ENCODE assay signal across 9 mouse cellular contexts in genomic region chr14:25710073-25710472, GRCm38 (mm10). TPM values are rescaled to one million over a fixed set of nuclear protein-coding genes. Genes with fewer than 3 reads are reported as not detected.
DNase-seq lines count a peak whose midpoint lies in the region; ATAC-seq and TF ChIP-seq lines count a peak whose summit lies in the region.
"Had no signal": no experiment of that assay in that cellular context is flagged by ENCODE, and none has a peak within 500 bp of the region (broad histone marks: within the 10 kb centered on the region; RNA-seq: fewer than 3 reads in every experiment).

No protein-coding gene starts in this region.

- TF ChIP-seq CTCF in liver, embryonic 14.5 days (IDR thresholded peaks at IDR 0.05; ENCODE audit: low read depth): no peak

- intact Hi-C loops in left cerebral cortex, postnatal 4 days (cut with DNase I): loop anchor here (10.0 kb wide), 1 partner anchor 105 kb away; no protein-coding TSS in a partner anchor

- peak; percentile 41; the same call in 1 of the 2 replicates for ATAC-seq in heart, embryonic 12.5 days (ENCODE audit: insufficient number of reproducible peaks, low FRiP score)
- ATAC-seq in liver, embryonic 14.5 days (ENCODE audit: insufficient read depth): peak; percentile 65

- peaks cover 16% of the 10 kb centered on the region for H3K36me3 ChIP-seq in heart, embryonic 12.5 days
- H3K36me3 ChIP-seq in liver, embryonic 14.5 days (replicated peaks; ENCODE audit: control insufficient read depth, insufficient read depth, low read depth): no peaks in the 10 kb centered on the region

- H3K4me1 ChIP-seq in heart, embryonic 12.5 days (replicated peaks): peaks cover 59% of the 10 kb centered on the region
- H3K4me1 ChIP-seq in liver, embryonic 14.5 days (replicated peaks; ENCODE audit: control insufficient read depth in 2 of 2, insufficient read depth in 2 of 2, low read length in 1 of 2): peaks cover 8 to 38% of the 10 kb centered on the region in 2 experiments

- peak overlapping the region; percentile 80 for H3K27ac ChIP-seq in heart, embryonic 12.5 days (ENCODE audit: poor library complexity, severe bottlenecking)
- H3K27ac ChIP-seq in liver, embryonic 14.5 days: no peak overlapping the region
- H3K27ac ChIP-seq: left cerebral cortex, adult 2 months had no signal

- peak; percentile 43 for DNase-seq in ovary, postnatal 36 days (ENCODE audit: low spot score)
- no peak for DNase-seq in ovary, adult 18-20 months (ENCODE audit: low spot score)
- DNase-seq in liver, embryonic 14.5 days (ENCODE audit: low read depth in 3 of 3, low spot score in 3 of 3): no peak
- no peak for DNase-seq in left cerebral cortex, postnatal 4 days
- DNase-seq in T-cell, adult 2 months (ENCODE audit: low spot score): no peak
- DNase-seq in spleen, adult 18-20 months: no peak
- DNase-seq: cerebellum, postnatal 14 days had no signal

- H3K4me2 ChIP-seq in heart, embryonic 12.5 days: no peak overlapping the region
- H3K4me2 ChIP-seq in liver, embryonic 14.5 days (ENCODE audit: low read depth): peak overlapping the region; percentile 2; the same call in 1 of the 2 replicates

- H3K27me3 ChIP-seq in heart, embryonic 12.5 days (replicated peaks): no peaks in the 10 kb centered on the region
- no peaks in the 10 kb centered on the region for H3K27me3 ChIP-seq in liver, embryonic 14.5 days (ENCODE audit: control insufficient read depth, insufficient read depth, low read length)

- no peaks in the 10 kb centered on the region for H3K9me3 ChIP-seq in heart, embryonic 12.5 days (replicated peaks)
- no peaks in the 10 kb centered on the region for H3K9me3 ChIP-seq in liver, embryonic 14.5 days (ENCODE audit: control insufficient read depth, low read length)

- WGBS in heart, embryonic 12.5 days: 18% methylated on average over 4 of the region's 4 CpGs
- WGBS in liver, embryonic 14.5 days (ENCODE audit: insufficient replicate concordance): 20% methylated on average over 4 of the region's 4 CpGs

- H3K9ac ChIP-seq in heart, embryonic 12.5 days: no peak overlapping the region
- H3K9ac ChIP-seq in liver, embryonic 14.5 days (replicated peaks): no peak overlapping the region

- H3K4me3 ChIP-seq in heart, embryonic 12.5 days: no peak overlapping the region
- no peak overlapping the region for H3K4me3 ChIP-seq in liver, embryonic 14.5 days (ENCODE audit: insufficient read depth in 1 of 2, low read depth in 2 of 2, low read length in 2 of 2)
- H3K4me3 ChIP-seq: left cerebral cortex, adult 2 months had no signal

- TF ChIP-seq EP300 in liver, embryonic 14.5 days (IDR thresholded peaks at IDR 0.05; ENCODE audit: low read depth): peak; percentile 28; the same call in 1 of the 2 replicates

RNA-seq across cellular contexts. Expression of gene Ppif, which starts 16.1 kb away (rescaled TPM):
- 101 and 104 TPM in 2 replicates for polyA plus RNA-seq in heart, embryonic 12.5 days (2016; fragmentation: Nextera tagmentation; extraction: Ambion mirVana)
- polyA plus RNA-seq in liver, embryonic 14.5 days (2012; rRNA removed): 42.5 and 44.2 TPM in 2 replicates
- 28.8 and 35.7 TPM in 2 replicates for polyA plus RNA-seq in liver, embryonic 14.5 days (2014; fragmentation: Nextera tagmentation; extraction: Ambion mirVana)
- 10 to 100 TPM; 19.9 to 20.8 TPM for total RNA-seq in left cerebral cortex, postnatal 4 days (2021)

RNA-seq across cellular contexts. Expression of gene Zcchc24, which starts 58.8 kb away (rescaled TPM):
- polyA plus RNA-seq in heart, embryonic 12.5 days (2016; fragmentation: Nextera tagmentation; extraction: Ambion mirVana): 30.4 and 31.9 TPM in 2 replicates
- polyA plus RNA-seq in liver, embryonic 14.5 days (2012; rRNA removed): 5.1 and 5.7 TPM in 2 replicates
- 5.7 and 6.6 TPM in 2 replicates for polyA plus RNA-seq in liver, embryonic 14.5 days (2014; fragmentation: Nextera tagmentation; extraction: Ambion mirVana)
- 10 to 100 TPM; 34.2 to 34.8 TPM for total RNA-seq in left cerebral cortex, postnatal 4 days (2021)
